Mouse (Mus musculus) Patski (cell line): Measurements from ENCODE around the gene Gm21954. TPM values are rescaled to one million over a fixed set of nuclear protein-coding genes. Genes with fewer than 3 reads are reported as not detected.

Source experiments
- ATAC-seq: fragments of 100-300 bp; one replicate; pipeline ENCODE4 v1.8.0; 2021
- CTCF ChIA-PET: fragments of 350-600 bp; sonication (Branson Sonifier 250); formaldehyde crosslinking; loops from one replicate; lab custom pipeline; 2022; ENCODE audit warnings: inconsistent platforms; lab: Charles Lee
- POLR2A ChIA-PET: fragments of 350-600 bp; sonication (Branson Sonifier 250); formaldehyde crosslinking; loops from one replicate; lab custom pipeline; 2022; ENCODE audit warnings: antibody characterized with exemption, inconsistent platforms; lab: Charles Lee
- DNase-seq: peaks from one replicate; pipeline ENCODE4 v3.0.0-alpha.2; 2011; ENCODE audit warnings: low read depth, low spot score
- H3K27me3 ChIP-seq: fragments of 371-371 bp; one replicate; pipeline ENCODE4 v1.5.1; 2021
- CTCF ChIP-seq: fragments of 100-300 bp; IDR thresholded peaks from one replicate; pipeline ENCODE4 v1.5.1; 2021
- in situ Hi-C: fragments of 300-500 bp; cut with MboI; formaldehyde crosslinking; loops from 3 replicates; pipeline ENCODE4 v1.11.1; 2018; ENCODE audit warnings: low pct_unique_long_range_greater_than_20kb, mixed read lengths
- polyA plus RNA-seq: library from polyadenylated mRNA; unstranded; gene quantifications from one replicate; pipeline ENCODE4 v1.2.3, GENCODE M21; 2021

Gene Gm21954
- polyA plus RNA-seq, 1 experiment from 2014 or later = not detected

GRCm38 (mm10) chr3:55447486-55448460, 24.2 kb downstream of the Gm21954 start:
- in situ Hi-C loops = no loop called here
- no peak for ATAC-seq
- no peak for TF ChIP-seq CTCF
- no peak for DNase-seq
- ChIA-PET POLR2A (interaction anchor here (1.0 kb wide), 1 partner anchor 9 kb away, joined by 4 read pairs; no protein-coding TSS in a partner anchor), CTCF (interaction anchor here (0.6 to 1.8 kb wide), 4 partner anchors 10 to 35 kb away, joined by 4 to 6 read pairs (median 4); no protein-coding TSS in a partner anchor)
- no peaks in the 10 kb centered on the region for H3K27me3 ChIP-seq

- no peaks in the 10 kb centered on the region for H3K27me3 ChIP-seq
- ChIA-PET POLR2A (interaction anchor here (0.7 kb wide), 1 partner anchor 33 kb away, joined by 3 read pairs; no protein-coding TSS in a partner anchor), CTCF (interaction anchor here (1.3 to 1.8 kb wide), 4 partner anchors 9 to 71 kb away, joined by 3 to 6 read pairs (median 4); no protein-coding TSS in a partner anchor)
- in situ Hi-C loops = no loop called here
- no peak for TF ChIP-seq CTCF
- ATAC-seq = no peak
- no peak for DNase-seq
Observed at GRCm38 (mm10) chr3:55446681-55447080, 25.3 kb downstream of the Gm21954 start.

- DNase-seq (no peak), ATAC-seq (no peak)
- in situ Hi-C loops = no loop called here
Observed at GRCm38 (mm10) chr3:55443725-55444124, 28.3 kb downstream of the Gm21954 start.

GRCm38 (mm10) chr3:55443271-55443670, 28.7 kb downstream of the Gm21954 start:
- ATAC-seq = no peak
- no peak for TF ChIP-seq CTCF
- in situ Hi-C loops = no loop called here
- POLR2A ChIA-PET = no interaction called here
- no peak for DNase-seq
- no peaks in the 10 kb centered on the region for H3K27me3 ChIP-seq
- CTCF ChIA-PET = interaction anchor here (1.0 to 1.9 kb wide), 3 partner anchors 12 to 20 kb away, joined by 3 to 6 read pairs (median 4); no protein-coding TSS in a partner anchor

More at GRCm38 (mm10) chr3:55443725-55444124, 28.3 kb downstream of the Gm21954 start:
- ChIA-PET CTCF (interaction anchor here (1.9 kb wide), 1 partner anchor 21 kb away, joined by 4 read pairs; no protein-coding TSS in a partner anchor), POLR2A (no interaction called here)
- no peaks in the 10 kb centered on the region for H3K27me3 ChIP-seq
- TF ChIP-seq CTCF = no peak

GRCm38 (mm10) chr3:55442012-55442645, 29.9 kb downstream of the Gm21954 start:
- no peak for TF ChIP-seq CTCF
- in situ Hi-C loops = no loop called here
- DNase-seq = no peak
- ATAC-seq = no peak
- no peaks in the 10 kb centered on the region for H3K27me3 ChIP-seq
- ChIA-PET POLR2A (interaction anchor here (0.7 kb wide), 1 partner anchor 11 kb away, joined by 3 read pairs; no protein-coding TSS in a partner anchor), CTCF (interaction anchor here (0.8 to 1.9 kb wide), 4 partner anchors 13 to 22 kb away, joined by 3 to 6 read pairs (median 4); no protein-coding TSS in a partner anchor)

GRCm38 (mm10) chr3:55440342-55440741, 31.7 kb downstream of the Gm21954 start:
- in situ Hi-C loops = no loop called here
- POLR2A ChIA-PET = no interaction called here
- no peak for TF ChIP-seq CTCF
- CTCF ChIA-PET = interaction anchor here (0.9 to 2.0 kb wide), 4 partner anchors 15 to 288 kb away, joined by 3 to 5 read pairs (median 4); no protein-coding TSS in a partner anchor
- H3K27me3 ChIP-seq = no peaks in the 10 kb centered on the region
- DNase-seq (no peak), ATAC-seq (peak; percentile 42)

- ChIA-PET POLR2A (no interaction called here), CTCF (interaction anchor here (1.1 to 2.4 kb wide), 5 partner anchors 13 to 286 kb away, joined by 3 to 11 read pairs (median 5); no protein-coding TSS in a partner anchor)
- H3K27me3 ChIP-seq = no peaks in the 10 kb centered on the region
- no peak for DNase-seq
- TF ChIP-seq CTCF = no peak
- no peak for ATAC-seq
- in situ Hi-C loops = no loop called here
Observed at GRCm38 (mm10) chr3:55438824-55439446, 33.1 kb downstream of the Gm21954 start.

GRCm38 (mm10) chr3:55434276-55434675, 37.7 kb downstream of the Gm21954 start:
- DNase-seq (no peak), ATAC-seq (peak; percentile 12)
- in situ Hi-C loops = no loop called here
- no peaks in the 10 kb centered on the region for H3K27me3 ChIP-seq
- CTCF ChIA-PET = no interaction called here
- POLR2A ChIA-PET = interaction anchor here (0.6 kb wide), 1 partner anchor 86 kb away, joined by 4 read pairs; no protein-coding TSS in a partner anchor
- TF ChIP-seq CTCF = no peak

GRCm38 (mm10) chr3:55431223-55431622, 40.8 kb downstream of the Gm21954 start:
- in situ Hi-C loops = no loop called here
- ChIA-PET CTCF (interaction anchor here (1.3 to 2.4 kb wide), 3 partner anchors 9 to 57 kb away, joined by 3 to 8 read pairs (median 7); no protein-coding TSS in a partner anchor), POLR2A (interaction anchor here (0.6 kb wide), 1 partner anchor 11 kb away, joined by 3 read pairs; no protein-coding TSS in a partner anchor)
- no peaks in the 10 kb centered on the region for H3K27me3 ChIP-seq
- TF ChIP-seq CTCF = no peak
- DNase-seq (no peak), ATAC-seq (no peak)
